Mouse (Mus musculus) embryo, embryonic 11 days (tissue): ENCODE results near the gene Carmil3.

Experiments
- DNase-seq: peaks from one replicate; pipeline ENCODE4 v3.0.0-alpha.2; 2015

The Carmil3 gene

DNA sequence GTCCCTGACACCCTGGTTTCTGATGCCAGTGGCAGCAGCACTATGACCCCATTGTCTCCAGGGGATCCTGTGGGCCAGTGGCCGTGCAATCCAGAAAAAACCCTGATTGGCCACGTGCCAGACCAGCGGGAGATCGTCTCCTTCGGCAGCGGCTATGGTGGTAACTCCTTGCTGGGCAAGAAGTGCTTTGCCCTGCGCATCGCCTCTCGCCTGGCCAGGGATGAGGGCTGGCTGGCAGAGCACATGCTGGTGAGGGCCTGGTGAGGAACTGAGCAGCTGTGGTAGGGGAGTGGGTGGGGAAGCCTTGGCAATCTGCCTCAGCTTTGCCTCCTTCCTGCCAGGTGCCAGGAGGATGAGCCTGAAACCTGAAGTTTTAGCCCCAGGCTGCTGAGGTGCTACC is 53.9 kb downstream of the Carmil3 start:
- DNase-seq: no peak

DNA sequence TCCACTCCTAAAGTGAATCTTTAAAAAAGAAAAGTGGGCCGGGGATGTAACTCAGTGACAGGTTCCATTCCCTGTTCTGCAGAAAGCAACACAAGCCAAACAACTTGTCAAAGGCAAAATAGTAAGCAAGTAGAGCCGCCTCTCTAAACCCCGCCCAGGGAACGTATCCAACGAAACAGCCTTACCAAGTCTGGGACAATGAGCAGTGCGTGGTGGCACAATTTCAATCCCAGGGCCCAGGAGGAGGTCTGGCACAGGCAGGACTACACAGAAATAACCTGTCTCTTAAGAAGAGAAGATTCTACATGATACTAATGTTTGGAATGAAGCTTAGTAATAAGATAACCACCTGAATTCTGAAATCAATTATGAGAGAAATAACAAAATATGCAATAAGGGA is 59.7 kb downstream of the Carmil3 start:
- DNase-seq: no peak

DNA sequence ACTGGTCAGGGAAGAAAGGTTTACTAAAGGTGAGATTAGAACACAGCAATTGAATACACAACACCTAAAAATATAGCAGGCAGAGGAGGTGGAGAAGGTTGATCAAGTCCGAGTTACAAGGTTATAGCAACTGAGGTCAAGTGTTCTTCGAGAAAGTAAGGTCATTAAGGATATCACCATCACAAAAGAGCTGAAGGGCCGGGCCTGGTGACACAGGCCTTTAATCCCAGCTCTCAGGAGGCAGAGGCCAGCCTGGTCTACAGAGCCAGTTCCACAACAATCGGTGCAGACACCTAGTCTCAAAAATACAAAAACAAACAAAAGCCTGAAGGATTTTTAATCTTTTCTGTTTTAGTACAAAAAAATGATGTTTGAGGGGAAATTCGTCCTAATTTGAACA is 60.9 kb downstream of the Carmil3 start:
- DNase-seq: no peak

DNA sequence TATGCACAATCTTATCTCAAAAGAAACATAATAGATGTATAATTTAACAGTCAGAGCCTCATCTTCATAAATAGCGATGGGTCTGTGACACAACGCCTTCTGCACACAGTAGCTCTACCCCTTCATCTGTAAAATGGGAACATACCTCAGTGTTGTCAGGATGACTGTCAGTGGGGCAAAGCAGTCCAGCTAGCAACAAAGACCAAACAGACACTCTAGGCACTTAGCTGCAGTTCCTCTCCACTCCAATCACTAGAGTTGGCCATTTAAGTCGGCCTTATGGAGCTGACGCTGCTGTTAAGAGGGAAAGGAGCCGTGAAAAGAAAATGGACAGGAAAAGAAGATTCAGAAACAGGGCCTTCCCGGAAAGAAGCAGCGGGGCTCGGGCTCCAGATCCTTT is 61.3 kb downstream of the Carmil3 start:
- no peak for DNase-seq

DNA sequence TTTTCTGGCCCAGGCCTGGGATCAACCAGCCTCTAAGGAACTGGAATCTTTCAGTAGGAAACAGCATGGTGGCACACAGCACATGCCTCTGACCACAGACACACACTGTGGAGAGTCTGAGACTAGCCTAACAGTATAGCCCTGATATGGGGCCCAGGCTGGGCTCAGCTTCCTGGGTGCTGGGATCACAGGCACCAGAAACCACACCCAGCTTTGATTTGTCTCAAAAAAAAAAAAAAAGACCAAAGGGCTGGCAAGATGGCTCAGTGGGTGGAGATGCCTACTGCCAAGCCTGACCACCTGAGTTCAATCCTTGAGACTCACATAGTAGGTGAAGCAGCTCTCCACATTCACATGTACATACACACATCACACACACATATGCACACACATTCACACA is 64.2 kb downstream of the Carmil3 start:
- DNase-seq: no peak

DNA sequence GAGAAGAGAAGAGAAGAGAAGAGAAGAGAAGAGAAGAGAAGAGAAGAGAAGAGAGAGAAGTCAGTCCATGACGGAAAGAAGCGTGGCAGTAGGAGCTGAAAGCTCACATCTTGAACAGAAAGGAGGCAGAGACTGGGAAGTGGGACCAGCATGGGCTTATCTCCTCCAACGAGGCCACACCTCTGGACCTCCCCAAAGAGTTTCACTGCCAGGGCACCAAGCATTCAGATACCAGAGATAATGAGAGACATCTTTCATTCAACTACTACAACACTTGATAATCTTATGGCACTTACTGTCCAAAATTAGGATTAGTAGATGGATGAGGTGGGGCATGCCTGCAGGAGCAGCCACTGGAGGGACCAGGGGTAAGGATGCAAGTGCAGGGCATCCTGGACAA is 65.3 kb downstream of the Carmil3 start:
- DNase-seq: no peak

DNA sequence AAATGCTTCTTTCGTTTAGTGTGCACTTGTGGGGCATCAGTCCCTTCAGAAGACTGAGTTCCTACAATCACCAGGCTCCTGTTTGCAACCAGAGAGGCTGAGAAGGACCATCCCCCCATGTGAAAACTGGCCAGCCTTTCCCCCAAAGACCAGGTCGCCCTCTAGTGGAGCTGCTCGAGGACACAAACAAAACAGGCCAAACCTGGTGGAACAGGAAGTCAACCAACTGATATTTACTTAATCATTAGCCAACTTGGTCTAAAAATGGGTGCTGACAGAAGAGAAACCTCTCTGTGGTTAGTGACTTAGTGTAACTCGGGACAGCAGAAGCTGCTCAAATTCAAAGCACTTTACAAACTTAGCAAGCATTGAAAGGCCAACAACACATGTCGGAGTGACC is 66.6 kb downstream of the Carmil3 start:
- peak; percentile 85 for DNase-seq

DNA sequence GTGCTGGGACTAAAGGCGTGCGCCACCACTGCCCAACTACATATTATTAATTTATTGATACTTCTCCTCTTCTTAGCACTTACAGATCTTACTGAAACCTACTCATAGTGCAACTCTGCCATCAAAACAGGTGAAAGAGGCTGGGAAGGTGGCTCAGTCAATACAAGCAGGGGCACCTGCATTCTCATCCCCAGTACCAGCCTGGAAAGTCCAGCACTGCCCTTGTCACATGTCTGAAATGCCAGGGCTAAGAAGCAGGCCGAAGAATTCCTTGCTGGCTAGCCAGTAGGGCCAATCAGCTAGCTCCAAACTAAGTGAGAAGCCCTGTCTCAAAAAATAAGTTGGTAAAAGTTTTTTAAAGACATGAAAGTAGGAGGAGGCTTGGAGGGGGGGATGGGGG is 67.1 kb downstream of the Carmil3 start:
- DNase-seq: no peak
